Mouse (Mus musculus) neural tube, embryonic 11.5 days (tissue): ENCODE data around the gene Eif6. TPM values are rescaled to one million over a fixed set of nuclear protein-coding genes. Genes with fewer than 3 reads are reported as not detected.

Experiments used
- ATAC-seq: fragments of 200-750 bp; cut with Nextera tagmentation; 2 replicates; pipeline ENCODE4 v1.8.0; 2017; ENCODE audit warnings: moderate number of reproducible peaks, mild to moderate bottlenecking, moderate TSS enrichment, moderate library complexity; ENCODE audit not compliant: insufficient read depth, low FRiP score, low TSS enrichment
- DNase-seq: peaks from one replicate; pipeline ENCODE4 v3.0.0-alpha.2; 2015; ENCODE audit warnings: low spot score
- H3K27ac ChIP-seq: fragments of 300-500 bp; sonication (generic); 2 replicates; pipeline ENCODE4 v1.5.1; 2014; ENCODE audit warnings: low read depth, mild to moderate bottlenecking, low read length
- H3K27me3 ChIP-seq: fragments of 300-500 bp; sonication (generic); 2 replicates; pipeline ENCODE4 v1.6.1; 2014; ENCODE audit warnings: mild to moderate bottlenecking, low read length, mixed read lengths; ENCODE audit not compliant: control insufficient read depth, insufficient read depth
- H3K36me3 ChIP-seq: fragments of 300-500 bp; sonication (generic); 2 replicates; pipeline ENCODE4 v1.6.1; 2014; ENCODE audit warnings: mild to moderate bottlenecking, low read length, moderate library complexity, mixed read lengths; ENCODE audit not compliant: control insufficient read depth, insufficient read depth
- H3K4me1 ChIP-seq: fragments of 300-500 bp; sonication (generic); 2 replicates; pipeline ENCODE4 v1.6.1; 2014; ENCODE audit warnings: low read length, mixed read lengths; ENCODE audit not compliant: control insufficient read depth, insufficient read depth
- H3K4me2 ChIP-seq: fragments of 300-500 bp; sonication (generic); 2 replicates; pipeline ENCODE4 v1.6.1; 2014; ENCODE audit warnings: low read depth, mild to moderate bottlenecking, moderate library complexity
- H3K4me3 ChIP-seq: fragments of 300-500 bp; sonication (generic); 2 replicates; pipeline ENCODE4 v1.5.1; 2014; ENCODE audit warnings: low read depth, low read length
- H3K9ac ChIP-seq: fragments of 300-500 bp; sonication (generic); 2 replicates; pipeline ENCODE4 v1.6.1; 2014; ENCODE audit warnings: mild to moderate bottlenecking, low read length
- H3K9me3 ChIP-seq: fragments of 300-500 bp; sonication (generic); 2 replicates; pipeline ENCODE4 v1.6.1; 2016; ENCODE audit warnings: low read length; ENCODE audit not compliant: control insufficient read depth
- WGBS: fragments of 180-500 bp; shearing (Covaris S2); extraction: QIAGEN DNeasy Blood & Tissue Kit; methylation state at CpG from one replicate; pipeline ENCODE4 v1.1.7; 2014; 5-methylcytosine and 5-hydroxymethylcytosine counted together
- polyA plus RNA-seq: library from polyadenylated mRNA; unstranded; fragments of >200 nt; fragmentation: Nextera tagmentation; extraction: Ambion mirVana; gene quantifications from 2 replicates; pipeline ENCODE4 v1.2.1, GENCODE M21; 2014

Gene Eif6
- polyA plus RNA-seq, 1 experiment from 2014 or later: 199 TPM

DNA sequence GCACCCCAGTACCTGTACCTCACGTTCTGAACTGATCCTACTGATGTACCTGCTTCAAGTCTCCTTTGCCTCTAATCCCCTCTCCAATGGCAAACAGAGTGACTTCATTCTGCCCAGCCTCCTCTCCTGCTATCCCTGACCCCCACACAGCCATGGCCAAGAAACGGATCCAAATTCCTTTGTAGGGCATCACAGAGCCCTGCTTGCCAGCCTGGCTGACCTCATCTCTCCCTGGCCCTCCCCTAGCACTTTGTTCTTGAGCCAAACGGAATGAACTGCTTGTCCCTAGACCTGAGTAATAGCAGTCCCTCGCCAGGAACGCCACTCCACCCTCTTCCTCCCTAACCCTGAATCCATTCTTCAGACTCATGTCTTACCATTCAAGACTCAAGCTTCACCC, 20.2 kb downstream of the Eif6 start:
- Histone ChIP-seq H3K4me1 (no peaks in the 10 kb centered on the region), H3K4me2 (no peak overlapping the region), H3K4me3 (no peak overlapping the region), H3K27me3 (no peaks in the 10 kb centered on the region), H3K9me3 (no peaks in the 10 kb centered on the region), H3K27ac (no peak overlapping the region), H3K9ac (no peak overlapping the region), H3K36me3 (no peaks in the 10 kb centered on the region)
- no peak for ATAC-seq
- no peak for DNase-seq
- WGBS: 76% methylated on average over 5 of the region's 5 CpGs

DNA sequence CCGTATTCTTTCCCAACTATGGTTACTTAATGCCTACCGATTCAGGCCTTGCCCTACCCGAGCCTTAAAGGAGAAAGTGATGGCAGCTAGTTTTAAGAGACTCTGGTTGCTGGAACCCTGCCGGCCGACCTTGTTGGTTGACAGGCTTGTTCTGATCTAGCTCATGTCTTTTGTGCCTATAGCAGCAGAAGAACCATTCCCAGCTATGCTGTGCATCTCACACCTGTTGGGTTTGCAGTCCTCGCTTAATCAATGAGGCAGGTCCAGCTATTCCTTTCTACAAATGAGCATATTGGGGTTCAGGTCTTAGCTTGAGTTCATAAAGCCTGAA, 20.8 kb downstream of the Eif6 start:
- no peaks in the 10 kb centered on the region for H3K4me1 ChIP-seq
- 84% methylated on average over 6 of the region's 6 CpGs for WGBS
- no peak overlapping the region for H3K4me2 ChIP-seq
- no peak overlapping the region for H3K4me3 ChIP-seq
- DNase-seq (no peak), ATAC-seq (no peak)
- H3K9me3 ChIP-seq: no peaks in the 10 kb centered on the region
- H3K9ac ChIP-seq: no peak overlapping the region
- H3K27me3 ChIP-seq: no peaks in the 10 kb centered on the region
- no peaks in the 10 kb centered on the region for H3K36me3 ChIP-seq
- H3K27ac ChIP-seq: no peak overlapping the region

DNA sequence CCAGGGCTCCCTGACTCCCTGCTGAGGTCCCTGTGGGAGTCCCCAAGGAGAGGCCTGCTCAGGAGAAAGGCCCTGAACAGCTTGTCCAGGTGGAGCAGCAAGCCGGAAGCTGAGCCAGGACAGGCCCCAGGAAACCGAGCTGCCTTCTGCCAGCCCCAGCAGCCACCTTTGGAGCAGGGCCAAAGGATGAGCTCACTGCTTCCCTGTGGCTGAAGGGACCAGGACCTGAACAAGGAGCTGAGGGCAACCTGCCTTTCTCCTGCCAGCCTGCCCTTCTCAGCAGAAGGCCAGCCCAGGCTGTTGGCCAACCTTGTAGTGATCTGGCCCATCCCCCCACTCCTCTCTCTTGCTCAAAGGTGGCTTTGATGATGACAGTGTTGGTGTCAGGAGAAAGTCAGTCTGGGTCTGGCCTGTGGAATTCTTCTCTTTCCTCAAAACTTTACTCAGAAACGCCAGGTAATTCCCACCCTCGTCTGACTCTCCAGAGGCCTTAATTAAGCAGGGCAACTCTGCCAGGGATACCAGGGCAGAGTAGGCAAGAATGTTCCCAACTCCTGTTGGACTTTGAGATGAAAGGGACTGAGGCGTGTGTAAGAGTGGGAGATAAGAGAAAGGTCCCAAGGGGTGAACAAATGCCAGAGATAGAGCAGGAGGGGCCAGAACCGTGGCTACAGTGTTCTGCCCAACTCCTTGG, 21.3 kb downstream of the Eif6 start:
- WGBS: 73% methylated on average over 6 of the region's 6 CpGs
- ATAC-seq: no peak

DNA sequence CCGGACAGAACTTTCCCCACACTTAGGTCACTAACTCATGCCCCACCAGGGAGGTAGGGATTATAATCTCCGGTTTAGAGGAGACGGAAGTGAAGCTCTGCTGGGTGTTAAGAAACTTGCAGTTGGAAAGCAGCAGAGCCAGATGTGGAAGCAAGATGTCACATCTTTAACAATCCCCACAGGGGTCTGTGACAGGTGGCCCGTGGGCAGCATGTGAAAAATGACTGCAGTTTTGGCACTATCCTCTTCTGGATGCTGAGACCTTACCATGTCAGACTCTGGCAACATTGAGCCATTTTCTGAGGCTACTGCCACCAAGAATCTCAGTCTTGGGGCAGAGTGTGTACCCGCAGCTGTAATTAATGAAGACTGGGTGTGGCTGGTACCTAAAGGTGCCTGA, 22.7 kb downstream of the Eif6 start:
- ATAC-seq (no peak), DNase-seq (no peak)
- Histone ChIP-seq H3K36me3 (no peaks in the 10 kb centered on the region), H3K4me1 (no peaks in the 10 kb centered on the region), H3K9ac (no peak overlapping the region), H3K4me2 (no peak overlapping the region), H3K27me3 (no peaks in the 10 kb centered on the region), H3K27ac (no peak overlapping the region), H3K9me3 (no peaks in the 10 kb centered on the region), H3K4me3 (no peak overlapping the region)
- 78% methylated on average over 5 of the region's 5 CpGs for WGBS

More for the DNA sequence above, 21.3 kb downstream of the Eif6 start:
- Histone ChIP-seq H3K9me3 (no peaks in the 10 kb centered on the region), H3K4me1 (no peaks in the 10 kb centered on the region), H3K27ac (no peak overlapping the region), H3K4me2 (no peak overlapping the region), H3K9ac (no peak overlapping the region), H3K27me3 (no peaks in the 10 kb centered on the region), H3K36me3 (no peaks in the 10 kb centered on the region), H3K4me3 (no peak overlapping the region)
- DNase-seq: no peak

DNA sequence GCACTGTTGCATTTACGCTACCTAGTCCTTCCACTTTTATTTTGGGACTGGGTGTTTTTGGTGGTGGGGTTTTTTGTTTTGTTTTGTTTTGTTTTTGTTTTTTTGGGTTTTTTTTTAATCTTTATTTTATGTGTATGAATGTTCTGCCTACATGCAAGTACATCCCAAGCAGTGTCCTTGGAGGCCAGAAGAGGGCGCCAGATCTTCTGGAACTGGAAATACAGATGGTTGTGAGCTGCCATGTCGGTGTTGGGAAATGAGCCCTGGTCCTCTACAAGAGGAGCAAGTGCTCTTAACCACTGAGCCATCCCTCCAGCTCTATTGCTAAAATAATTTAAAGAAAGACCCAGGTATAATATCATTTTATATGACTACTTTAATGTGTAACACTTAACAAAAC, 24.0 kb downstream of the Eif6 start:
- ATAC-seq (no peak), DNase-seq (no peak)
- WGBS: 55% methylated on average over 3 of the region's 3 CpGs
- H3K27me3 ChIP-seq: no peaks in the 10 kb centered on the region
- no peaks in the 10 kb centered on the region for H3K9me3 ChIP-seq
- no peak overlapping the region for H3K9ac ChIP-seq
- no peaks in the 10 kb centered on the region for H3K36me3 ChIP-seq
- H3K27ac ChIP-seq: no peak overlapping the region
- no peak overlapping the region for H3K4me3 ChIP-seq
- no peaks in the 10 kb centered on the region for H3K4me1 ChIP-seq
- no peak overlapping the region for H3K4me2 ChIP-seq

DNA sequence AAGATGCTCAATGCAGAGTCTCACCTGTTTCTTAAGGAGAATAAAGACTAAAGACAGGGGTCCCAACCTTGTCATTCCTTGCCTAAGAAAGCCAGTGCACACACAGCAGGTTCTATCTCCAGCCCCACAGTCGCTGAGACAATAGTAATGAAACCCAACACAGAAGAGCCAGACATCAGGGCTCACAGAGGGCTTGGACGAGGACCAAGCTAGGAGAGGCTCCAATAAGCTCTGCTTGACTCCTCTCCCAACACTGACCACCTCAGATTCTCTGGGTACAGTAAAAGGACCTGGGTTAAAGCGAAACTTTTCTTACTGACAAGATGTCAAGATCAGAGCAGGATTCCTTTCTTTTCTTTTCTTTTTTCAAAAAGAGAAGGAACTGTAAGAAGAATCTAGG, 28.1 kb downstream of the Eif6 start:
- H3K9ac ChIP-seq: no peak overlapping the region
- 63% methylated on average over 3 of the region's 3 CpGs for WGBS
- no peaks in the 10 kb centered on the region for H3K36me3 ChIP-seq
- ATAC-seq (no peak), DNase-seq (no peak)
- no peak overlapping the region for H3K27ac ChIP-seq
- no peaks in the 10 kb centered on the region for H3K27me3 ChIP-seq
- no peak overlapping the region for H3K4me2 ChIP-seq
- no peak overlapping the region for H3K4me3 ChIP-seq
- H3K9me3 ChIP-seq: no peaks in the 10 kb centered on the region
- H3K4me1 ChIP-seq: no peaks in the 10 kb centered on the region

DNA sequence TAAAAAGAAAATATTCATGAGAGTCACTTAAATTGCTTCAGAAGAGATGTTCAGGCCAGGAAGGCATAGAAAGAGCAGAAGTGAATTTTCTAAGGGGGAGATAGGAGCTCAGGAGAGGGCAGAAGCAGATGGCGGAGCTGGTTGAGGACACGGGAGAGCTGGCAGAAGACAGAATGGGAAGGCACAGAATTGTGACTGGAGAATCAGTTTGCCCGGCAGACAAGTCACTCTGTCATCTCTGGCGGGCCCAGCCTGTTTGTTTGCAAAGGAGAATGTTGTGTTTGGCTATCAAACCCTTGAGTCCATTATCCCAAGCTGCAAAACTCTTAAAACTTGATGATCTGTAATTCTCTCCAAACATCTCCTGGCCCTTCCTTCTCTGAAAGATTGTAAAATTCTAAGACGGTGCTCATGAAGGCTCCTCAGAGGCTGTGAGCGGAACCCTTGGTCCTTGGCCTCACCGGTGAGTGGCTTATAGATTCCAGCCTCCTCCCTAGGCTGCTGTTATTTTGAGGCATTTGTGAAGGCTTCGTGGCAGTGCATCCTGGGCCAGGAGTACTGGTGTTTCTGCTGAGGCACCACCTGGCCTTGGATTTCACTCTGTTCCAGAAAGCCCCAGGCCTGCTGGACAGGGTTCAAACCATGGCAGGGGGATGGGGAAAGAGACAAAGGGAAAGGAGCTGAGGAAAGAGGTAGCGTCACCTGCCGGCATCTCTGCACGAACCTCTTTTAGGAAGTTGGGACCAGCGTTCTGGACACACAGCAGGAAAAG, 31.9 kb downstream of the Eif6 start:
- H3K4me1 ChIP-seq: no peaks in the 10 kb centered on the region
- 90% methylated on average over 12 of the region's 12 CpGs for WGBS
- H3K36me3 ChIP-seq: no peaks in the 10 kb centered on the region
- H3K4me3 ChIP-seq: no peak overlapping the region
- no peaks in the 10 kb centered on the region for H3K9me3 ChIP-seq
- H3K27ac ChIP-seq: no peak overlapping the region
- ATAC-seq: no peak
- no peak overlapping the region for H3K9ac ChIP-seq
- no peak overlapping the region for H3K4me2 ChIP-seq
- no peaks in the 10 kb centered on the region for H3K27me3 ChIP-seq
- no peak for DNase-seq

DNA sequence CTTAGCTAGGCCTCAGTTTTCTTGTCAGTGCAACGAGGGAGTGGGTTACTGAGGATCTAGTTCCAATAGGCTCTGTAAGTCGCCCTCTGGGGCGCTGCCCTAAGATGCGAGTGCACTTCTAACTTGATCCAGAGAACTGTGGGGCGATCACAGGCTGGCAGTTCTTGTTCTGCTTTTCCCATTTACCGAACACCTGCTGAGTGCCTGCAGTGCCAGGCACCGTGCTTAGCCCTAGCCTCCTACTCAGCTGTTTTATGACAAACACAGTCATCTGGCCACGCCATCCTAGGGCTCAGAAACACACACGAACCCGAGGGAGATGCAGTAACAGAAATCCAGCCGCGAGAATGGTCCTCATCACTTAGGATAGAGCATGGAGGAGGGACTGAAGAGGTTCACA, 33.8 kb downstream of the Eif6 start:
- H3K36me3 ChIP-seq: no peaks in the 10 kb centered on the region
- H3K4me2 ChIP-seq: peak overlapping the region; percentile 2; the same call in 1 of the 2 replicates
- no peaks in the 10 kb centered on the region for H3K9me3 ChIP-seq
- H3K27me3 ChIP-seq: no peaks in the 10 kb centered on the region
- no peaks in the 10 kb centered on the region for H3K4me1 ChIP-seq
- ATAC-seq (no peak), DNase-seq (no peak)
- H3K9ac ChIP-seq: no peak overlapping the region
- H3K27ac ChIP-seq: no peak overlapping the region
- no peak overlapping the region for H3K4me3 ChIP-seq
- 24% methylated on average over 12 of the region's 12 CpGs for WGBS
